Mouse (Mus musculus): ENCODE results near the gene Isoc2a. TPM values are rescaled to one million over a fixed set of nuclear protein-coding genes. Genes with fewer than 3 reads are reported as not detected.
A peak's percentile ranks its signal among the peaks of the same experiment; 100 is the strongest.

Gene Isoc2a
- polyA plus RNA-seq, 1 experiment from 2014 or later: 1.2 TPM

GRCm38 (mm10) chr7:4920976-4921823 lies 44.2 kb downstream of the Isoc2a start:
- Histone ChIP-seq H3K27ac (peak overlapping the region; percentile 92), H3K4me2 (peak overlapping the region; percentile 20; the same call in 1 of the 2 replicates), H3K9ac (no peak overlapping the region), H3K36me3 (peaks cover 41% of the 10 kb centered on the region), H3K4me3 (replicated peaks) (no peak overlapping the region), H3K27me3 (no peaks in the 10 kb centered on the region), H3K9me3 (replicated peaks) (no peaks in the 10 kb centered on the region), H3K4me1 (peaks cover 63% of the 10 kb centered on the region)
- no peak for ATAC-seq (replicated peaks; ENCODE audit: low FRiP score)
- WGBS: 63% methylated on average over 23 of the region's 23 CpGs

GRCm38 (mm10) chr7:4921824-4922482 lies 45.0 kb downstream of the Isoc2a start, which contains the start of gene Nat14:
Gene Nat14 (plus strand): TSS chr7:4922028.
- H3K36me3 ChIP-seq: peaks cover 41% of the 10 kb centered on the region
- 27% methylated on average over 8 of the region's 8 CpGs for WGBS
- H3K27ac ChIP-seq: peak within 1 kb of the TSS; percentile 92
- H3K9ac ChIP-seq: peak within 1 kb of the TSS; percentile 31
- ATAC-seq (replicated peaks; ENCODE audit: low FRiP score): no peak
- peak within 1 kb of the TSS; percentile 84 for H3K4me2 ChIP-seq
- peak within 1 kb of the TSS; percentile 38 for H3K4me3 ChIP-seq (replicated peaks)
- no peaks in the 10 kb centered on the region for H3K9me3 ChIP-seq (replicated peaks)
- H3K27me3 ChIP-seq: no peaks in the 10 kb centered on the region
- H3K4me1 ChIP-seq: peaks cover 64% of the 10 kb centered on the region

DNA sequence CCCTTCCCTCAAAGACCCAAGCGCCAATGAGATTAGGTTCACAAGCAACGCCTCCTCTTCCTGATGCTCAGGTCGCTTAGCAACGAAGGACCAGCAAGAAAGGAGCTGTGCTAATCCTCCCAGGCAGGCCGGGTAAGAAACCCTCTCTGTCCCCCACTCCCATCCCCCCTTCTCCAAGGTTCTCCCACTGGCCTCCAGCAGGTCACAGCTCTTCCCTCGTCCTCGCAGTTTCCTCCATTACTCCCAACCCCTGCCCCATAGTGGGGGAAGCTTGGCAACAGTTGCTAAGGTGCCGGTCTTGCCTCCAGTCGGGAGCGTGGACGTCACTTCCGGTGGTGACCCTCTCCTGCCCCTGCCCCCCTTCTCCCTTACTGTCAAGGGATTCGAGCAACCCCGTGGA lies 45.6 kb downstream of the Isoc2a start:
- peak; percentile 30 for ATAC-seq (replicated peaks; ENCODE audit: low FRiP score)
- Histone ChIP-seq H3K36me3 (peaks cover 38% of the 10 kb centered on the region), H3K9ac (peak overlapping the region; percentile 31), H3K4me3 (replicated peaks) (peak overlapping the region; percentile 38), H3K9me3 (replicated peaks) (no peaks in the 10 kb centered on the region), H3K4me1 (peaks cover 70% of the 10 kb centered on the region), H3K4me2 (peak overlapping the region; percentile 84), H3K27me3 (no peaks in the 10 kb centered on the region), H3K27ac (peak overlapping the region; percentile 92)
- WGBS: 1% methylated on average over 14 of the region's 14 CpGs

DNA sequence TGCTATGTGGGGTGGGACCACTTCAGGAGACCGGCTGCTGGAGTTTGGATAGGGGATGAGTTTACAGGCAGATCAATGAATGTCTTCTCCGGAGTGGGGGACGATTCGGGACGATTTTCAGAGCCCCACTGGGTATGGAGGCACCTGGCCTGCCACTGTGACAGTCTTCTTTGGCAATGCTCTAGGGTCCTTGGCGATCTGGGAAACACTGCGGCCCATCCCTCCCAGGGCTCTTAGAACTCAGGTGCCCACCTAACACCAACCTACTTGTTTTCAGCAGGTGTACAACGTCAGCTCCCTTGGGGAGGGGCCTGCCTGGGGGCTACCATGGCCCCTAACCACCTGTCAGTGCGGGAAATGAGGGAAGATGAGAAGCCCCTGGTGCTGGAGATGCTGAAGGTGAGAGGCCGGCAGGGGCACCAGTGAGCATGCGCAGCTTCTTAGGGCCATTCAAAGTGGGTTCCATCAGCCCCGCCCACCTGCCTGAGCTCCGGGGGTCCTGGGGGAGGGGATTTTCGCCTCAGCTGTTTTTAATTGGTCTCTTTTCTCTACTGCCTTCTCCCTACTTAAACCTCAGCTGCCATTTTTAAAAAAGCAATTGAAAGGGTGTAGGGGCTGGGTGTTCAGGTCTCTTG lies 46.1 kb downstream of the Isoc2a start:
- H3K27ac ChIP-seq: peak overlapping the region; percentile 92
- peak overlapping the region; percentile 49 for H3K9ac ChIP-seq
- H3K27me3 ChIP-seq: no peaks in the 10 kb centered on the region
- peak overlapping the region; percentile 84 for H3K4me2 ChIP-seq
- H3K36me3 ChIP-seq: peaks cover 33% of the 10 kb centered on the region
- peak; percentile 12 for ATAC-seq (replicated peaks; ENCODE audit: low FRiP score)
- H3K9me3 ChIP-seq (replicated peaks): no peaks in the 10 kb centered on the region
- H3K4me1 ChIP-seq: peaks cover 72% of the 10 kb centered on the region
- WGBS: 1% methylated on average over 14 of the region's 14 CpGs
- peak overlapping the region; percentile 38 for H3K4me3 ChIP-seq (replicated peaks)

DNA sequence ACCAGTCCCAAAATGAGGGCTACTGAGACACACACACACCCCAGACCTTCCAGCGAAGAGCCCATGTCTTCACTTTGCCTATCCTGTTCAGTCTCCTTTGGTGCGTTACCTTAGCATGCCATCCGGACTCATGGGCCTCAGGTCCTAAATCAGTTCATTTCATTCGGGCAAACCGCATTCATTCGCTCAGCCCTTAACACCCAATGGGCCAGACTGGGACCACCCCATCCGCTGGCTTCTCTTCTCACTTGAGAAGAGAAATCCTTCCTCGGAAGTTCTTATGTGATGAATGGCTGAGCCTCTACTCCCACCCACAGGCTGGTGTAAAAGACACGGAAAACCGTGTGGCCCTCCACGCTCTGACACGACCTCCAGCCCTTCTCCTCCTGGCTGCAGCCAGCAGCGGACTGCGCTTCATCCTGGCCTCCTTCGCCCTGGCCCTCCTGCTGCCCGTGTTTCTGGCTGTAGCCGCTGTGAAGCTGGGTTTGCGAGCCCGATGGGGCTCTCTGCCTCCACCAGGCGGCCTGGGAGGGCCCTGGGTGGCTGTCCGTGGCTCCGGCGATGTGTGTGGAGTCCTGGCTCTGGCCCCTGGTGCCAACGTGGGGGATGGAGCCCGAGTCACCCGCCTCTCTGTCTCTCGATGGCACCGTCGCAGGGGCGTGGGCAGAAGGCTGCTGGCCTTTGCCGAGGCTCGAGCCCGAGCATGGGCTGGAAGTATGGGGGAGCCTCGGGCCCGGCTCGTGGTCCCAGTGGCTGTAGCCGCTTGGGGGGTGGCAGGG lies 46.8 kb downstream of the Isoc2a start:
- Histone ChIP-seq H3K36me3 (peaks cover 25% of the 10 kb centered on the region), H3K9me3 (replicated peaks) (no peaks in the 10 kb centered on the region), H3K4me3 (replicated peaks) (peak overlapping the region; percentile 38), H3K27me3 (no peaks in the 10 kb centered on the region), H3K4me2 (peak overlapping the region; percentile 84), H3K27ac (peak overlapping the region; percentile 92), H3K9ac (peak overlapping the region; percentile 49), H3K4me1 (peaks cover 75% of the 10 kb centered on the region)
- 5% methylated on average over 37 of the region's 37 CpGs for WGBS
- ATAC-seq (replicated peaks; ENCODE audit: low FRiP score): peak; percentile 7

- no peaks in the 10 kb centered on the region for H3K27me3 ChIP-seq
- H3K4me1 ChIP-seq: peaks cover 75% of the 10 kb centered on the region
- H3K27ac ChIP-seq: peak overlapping the region; percentile 92
- H3K9ac ChIP-seq: no peak overlapping the region
- H3K4me3 ChIP-seq (replicated peaks): peak overlapping the region; percentile 38
- ATAC-seq (replicated peaks; ENCODE audit: low FRiP score): no peak
- H3K4me2 ChIP-seq: peak overlapping the region; percentile 84
- no peaks in the 10 kb centered on the region for H3K9me3 ChIP-seq (replicated peaks)
- WGBS: 4% methylated on average over 4 of the region's 4 CpGs
- peaks cover 18% of the 10 kb centered on the region for H3K36me3 ChIP-seq
These were observed 47.5 kb downstream of the Isoc2a start for GRCm38 (mm10) chr7:4924483-4924882.

DNA sequence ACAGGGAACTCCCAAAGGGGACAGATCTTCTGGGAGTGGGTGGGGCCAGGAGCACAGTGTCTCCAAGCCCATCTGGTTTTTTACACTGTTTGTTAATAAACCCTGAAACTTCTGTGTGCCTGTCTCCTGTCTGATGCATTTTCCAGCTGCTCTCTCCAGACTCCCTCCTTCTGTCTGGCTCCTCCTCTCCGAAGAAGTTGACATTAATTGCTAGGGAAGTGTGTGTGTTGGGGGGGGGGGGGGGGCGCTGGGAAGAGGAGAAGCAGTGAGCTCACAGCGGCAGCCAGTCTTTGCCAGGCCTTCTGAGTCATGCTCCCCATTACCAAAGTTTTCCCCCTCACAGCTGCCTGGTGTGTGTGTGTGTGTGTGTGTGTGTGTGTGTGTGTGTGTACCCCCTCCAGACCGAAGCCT lies 47.9 kb downstream of the Isoc2a start:
- no peak overlapping the region for H3K9ac ChIP-seq
- H3K4me3 ChIP-seq (replicated peaks): 0 out of 2 replicates have a peak overlapping the region, but pooled peaks have one; percentile 1
- H3K27me3 ChIP-seq: no peaks in the 10 kb centered on the region
- peak overlapping the region; percentile 92 for H3K27ac ChIP-seq
- peak overlapping the region; percentile 84 for H3K4me2 ChIP-seq
- peaks cover 14% of the 10 kb centered on the region for H3K36me3 ChIP-seq
- ATAC-seq (replicated peaks; ENCODE audit: low FRiP score): peak; percentile 41
- H3K4me1 ChIP-seq: peaks cover 75% of the 10 kb centered on the region
- WGBS: 4% methylated on average over 3 of the region's 4 CpGs
- H3K9me3 ChIP-seq (replicated peaks): no peaks in the 10 kb centered on the region

GRCm38 (mm10) chr7:4925441-4926381 lies 48.8 kb downstream of the Isoc2a start, which contains the start of gene Ssc5d:
Gene Ssc5d (plus strand): TSS chr7:4925785.
- WGBS: 8% methylated on average over 6 of the region's 6 CpGs
- H3K4me2 ChIP-seq: peak within 1 kb of the TSS; percentile 84
- peak; percentile 43 for ATAC-seq (replicated peaks; ENCODE audit: low FRiP score)
- no peaks in the 10 kb centered on the region for H3K9me3 ChIP-seq (replicated peaks)
- H3K4me1 ChIP-seq: peaks cover 72% of the 10 kb centered on the region
- peaks cover 6% of the 10 kb centered on the region for H3K36me3 ChIP-seq
- peak within 1 kb of the TSS; percentile 19; the same call in 1 of the 2 replicates for H3K9ac ChIP-seq
- 0 out of 2 replicates have a peak within 1 kb of the TSS, but pooled peaks have one; percentile 1 for H3K4me3 ChIP-seq (replicated peaks)
- peak within 1 kb of the TSS; percentile 92 for H3K27ac ChIP-seq
- H3K27me3 ChIP-seq: no peaks in the 10 kb centered on the region

DNA sequence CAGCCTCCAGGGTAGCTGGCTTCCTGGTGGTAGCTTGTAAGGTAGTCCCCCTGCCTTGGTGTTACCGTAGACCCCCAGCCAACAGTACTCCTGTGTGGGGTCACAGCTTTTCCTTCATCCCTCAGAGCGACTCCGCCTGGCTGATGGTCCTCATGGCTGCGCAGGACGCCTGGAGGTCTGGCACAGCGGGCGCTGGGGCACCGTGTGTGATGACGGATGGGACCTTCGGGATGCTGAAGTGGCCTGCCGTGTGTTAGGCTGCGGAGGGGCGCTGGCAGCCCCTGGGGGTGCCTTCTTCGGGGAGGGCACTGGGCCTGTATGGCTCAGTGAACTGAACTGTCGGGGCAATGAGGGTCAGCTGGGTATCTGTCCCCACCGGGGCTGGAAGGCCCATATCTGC lies 49.9 kb downstream of the Isoc2a start:
- Histone ChIP-seq H3K36me3 (no peaks in the 10 kb centered on the region), H3K27ac (peak overlapping the region; percentile 92; the same call in 1 of the 2 replicates), H3K9ac (peak overlapping the region; percentile 19; the same call in 1 of the 2 replicates), H3K4me3 (replicated peaks) (no peak overlapping the region), H3K27me3 (no peaks in the 10 kb centered on the region), H3K4me2 (0 out of 2 replicates have a peak overlapping the region, but pooled peaks have one; percentile 84), H3K9me3 (replicated peaks) (no peaks in the 10 kb centered on the region), H3K4me1 (peaks cover 62% of the 10 kb centered on the region)
- 66% methylated on average over 16 of the region's 16 CpGs for WGBS
- ATAC-seq (replicated peaks; ENCODE audit: low FRiP score): no peak

DNA sequence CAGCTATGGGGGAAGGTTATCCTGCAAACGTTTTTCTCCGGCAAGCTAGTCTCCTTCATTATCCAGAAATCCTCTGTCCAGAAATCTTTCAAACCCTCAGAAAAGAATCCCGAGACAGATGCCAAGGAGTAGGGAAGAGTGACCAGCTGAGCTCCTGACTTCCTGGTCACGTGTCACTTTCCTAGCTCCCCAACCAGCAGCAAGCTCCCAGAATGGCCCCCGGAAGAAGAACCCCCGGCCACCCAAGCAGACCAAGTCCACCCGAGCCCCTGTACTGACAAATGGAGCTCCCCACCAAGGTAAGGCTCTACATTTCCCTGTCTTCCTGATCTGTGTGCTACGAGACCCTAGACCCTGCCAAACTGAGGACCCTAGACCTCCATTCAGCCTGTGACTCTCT lies 50.8 kb downstream of the Isoc2a start:
- peak overlapping the region; percentile 2; the same call in 1 of the 2 replicates for H3K4me3 ChIP-seq (replicated peaks)
- no peak for ATAC-seq (replicated peaks; ENCODE audit: low FRiP score)
- H3K4me2 ChIP-seq: 0 out of 2 replicates have a peak overlapping the region, but pooled peaks have one; percentile 14
- H3K27me3 ChIP-seq: no peaks in the 10 kb centered on the region
- no peaks in the 10 kb centered on the region for H3K9me3 ChIP-seq (replicated peaks)
- H3K36me3 ChIP-seq: no peaks in the 10 kb centered on the region
- WGBS: 55% methylated on average over 8 of the region's 8 CpGs
- H3K4me1 ChIP-seq: peaks cover 54% of the 10 kb centered on the region
- no peak overlapping the region for H3K9ac ChIP-seq
- H3K27ac ChIP-seq: peak overlapping the region; percentile 41; the same call in 1 of the 2 replicates

Measured in kidney, embryonic 15.5 days (tissue).